Mouse (Mus musculus) megakaryocyte, embryonic 14.5 days (primary cell): ENCODE data around the gene Dync2h1. TPM values are rescaled to one million over a fixed set of nuclear protein-coding genes. Genes with fewer than 3 reads are reported as not detected.
"Not testable (repeated sequence)": the region's sequence is repeated elsewhere in the genome, so short reads cannot be mapped to it uniquely, and the experiment has no call there.

Experiments used
- H3K27me3 ChIP-seq: replicated peaks from 2 replicates; pipeline ENCODE3; 2012; ENCODE audit warnings: inconsistent platforms
- H3K36me3 ChIP-seq: replicated peaks from 2 replicates; pipeline ENCODE3; 2012; ENCODE audit warnings: low read length, inconsistent platforms, mixed read lengths
- H3K4me1 ChIP-seq: 2 replicates; pipeline ENCODE4 v1.6.1; 2012; ENCODE audit warnings: inconsistent platforms
- H3K4me3 ChIP-seq: replicated peaks from 2 replicates; pipeline ENCODE3; 2012; ENCODE audit warnings: moderate library complexity, mild to moderate bottlenecking, inconsistent platforms
- H3K9me3 ChIP-seq: 2 replicates; pipeline ENCODE4 v1.6.1; 2012; ENCODE audit warnings: inconsistent platforms
- FLI1 ChIP-seq: IDR thresholded peaks from 2 replicates; pipeline ENCODE4 v1.6.1; 2012; ENCODE audit warnings: low read length, inconsistent platforms, mixed read lengths
- GATA1 ChIP-seq: IDR thresholded peaks from 3 replicates; pipeline ENCODE4 v1.6.1; 2012; ENCODE audit warnings: mixed read lengths, low read length, inconsistent platforms, borderline replicate concordance
- polyA plus RNA-seq: library from polyadenylated mRNA; stranded (reverse); fragments of >175 nt; gene quantifications from 2 replicates; pipeline ENCODE4 v1.2.3, GENCODE M21; 2012; ENCODE audit warnings: low replicate concordance; ENCODE audit not compliant: insufficient read depth

Dync2h1 gene
- polyA plus RNA-seq, 1 experiment: 0.07 TPM

DNA sequence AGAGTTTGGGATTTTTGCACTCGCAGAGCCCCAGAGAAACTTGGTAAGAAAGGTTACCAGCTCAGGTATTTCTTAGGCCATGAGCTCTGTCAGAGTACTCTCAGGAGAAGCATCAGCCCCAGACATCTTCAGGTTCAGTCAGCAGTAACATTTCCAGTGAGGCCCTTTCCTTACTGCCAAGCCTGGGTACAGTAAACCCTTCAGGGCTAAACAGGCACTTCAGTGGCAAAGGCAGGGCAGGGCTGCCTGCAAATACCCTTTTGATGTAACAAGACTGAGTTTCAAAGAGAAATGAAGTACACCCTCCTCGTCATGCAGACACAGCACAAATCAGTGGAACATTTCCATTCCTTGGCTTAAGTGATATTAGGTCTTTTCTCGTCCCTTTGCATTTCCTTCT, 219.2 kb downstream of the Dync2h1 start:
- no peak for TF ChIP-seq GATA1
- no peak for TF ChIP-seq FLI1
- H3K4me3 ChIP-seq: no peak overlapping the region
- H3K4me1 ChIP-seq: no peaks in the 10 kb centered on the region
- peaks cover 4% of the 10 kb centered on the region; the same call in 1 of the 2 replicates for H3K9me3 ChIP-seq
- H3K27me3 ChIP-seq: no peaks in the 10 kb centered on the region
- H3K36me3 ChIP-seq: no peaks in the 10 kb centered on the region

DNA sequence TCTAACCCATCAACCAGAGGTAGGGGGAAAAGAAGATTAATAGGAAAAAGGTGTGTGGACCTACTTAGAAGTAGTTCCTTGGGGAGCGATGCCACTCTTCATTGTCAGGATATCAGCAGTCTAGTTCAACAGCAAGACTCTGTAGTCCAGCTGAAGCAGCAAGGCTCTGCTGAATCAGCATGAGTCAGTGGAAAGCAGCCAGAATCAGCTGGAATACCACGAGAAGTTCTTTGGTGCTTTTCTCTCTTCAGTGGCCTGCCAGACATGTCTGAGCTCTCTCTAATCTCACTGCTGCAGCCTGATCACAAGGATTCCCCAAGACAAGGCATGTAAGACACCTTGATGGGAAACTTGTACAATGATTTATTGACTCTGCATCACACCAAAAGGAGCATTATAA, 225.9 kb downstream of the Dync2h1 start:
- Histone ChIP-seq H3K27me3 (no peaks in the 10 kb centered on the region), H3K4me3 (no peak overlapping the region), H3K36me3 (no peaks in the 10 kb centered on the region), H3K9me3 (peaks cover 11% of the 10 kb centered on the region), H3K4me1 (peaks cover 3% of the 10 kb centered on the region; the same call in 1 of the 2 replicates)
- TF ChIP-seq GATA1 (no peak), FLI1 (no peak)

DNA sequence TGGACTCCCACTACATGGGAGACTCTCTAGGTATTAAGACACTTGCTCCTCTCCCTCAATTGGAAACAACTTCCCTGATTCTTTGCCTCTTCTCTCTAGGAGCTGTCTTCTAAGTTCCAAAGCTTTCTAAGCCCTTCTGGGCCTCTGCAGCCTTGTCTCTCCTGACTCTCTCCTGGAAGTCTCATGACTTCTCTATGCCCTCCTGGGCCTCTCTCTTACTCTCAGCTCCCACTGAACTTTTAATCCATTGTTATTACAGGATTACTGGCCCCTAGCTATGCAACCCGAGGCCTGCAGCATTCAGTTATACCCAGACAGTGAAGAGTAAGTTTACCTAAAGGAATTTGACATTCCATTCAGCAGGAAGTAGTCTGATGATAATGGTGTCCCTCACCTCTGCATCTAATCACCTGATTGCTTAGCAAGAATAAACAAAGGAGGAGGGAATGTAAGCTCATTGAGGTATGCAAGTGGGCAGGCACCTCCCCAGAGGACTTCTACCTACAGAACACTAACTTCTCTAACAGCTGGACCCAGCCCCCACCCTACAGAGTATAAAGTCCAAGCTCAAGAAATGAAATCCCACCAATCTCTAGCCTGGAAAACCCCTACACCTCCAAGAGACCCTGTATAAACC, 256.7 kb downstream of the Dync2h1 start:
- Histone ChIP-seq H3K4me3 (no peak overlapping the region), H3K36me3 (no peaks in the 10 kb centered on the region)
- TF ChIP-seq FLI1 (no peak), GATA1 (no peak)

DNA sequence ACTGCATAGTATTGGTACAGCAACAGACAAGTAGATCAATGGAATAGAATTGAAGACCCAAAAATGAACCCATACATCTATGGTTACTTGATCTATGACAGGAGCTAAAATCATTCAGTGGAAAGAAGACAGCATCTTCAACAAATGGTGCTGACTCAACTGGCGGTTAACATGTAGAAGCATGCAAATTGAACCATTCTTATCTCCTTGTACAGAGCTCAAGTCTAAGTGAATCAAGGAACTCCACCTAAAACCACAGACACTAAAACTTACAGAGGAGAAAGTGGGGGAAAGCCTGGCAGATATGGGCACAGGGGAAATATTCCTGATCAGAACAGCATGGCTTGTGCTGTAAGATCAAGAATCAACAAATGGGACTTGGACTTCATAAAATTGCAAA, 270.8 kb downstream of the Dync2h1 start:
- no peaks in the 10 kb centered on the region for H3K4me1 ChIP-seq
- no peaks in the 10 kb centered on the region for H3K27me3 ChIP-seq
- H3K36me3 ChIP-seq: no peaks in the 10 kb centered on the region
- peaks cover 3% of the 10 kb centered on the region for H3K9me3 ChIP-seq
- TF ChIP-seq FLI1 (no peak), GATA1 (no peak)
- H3K4me3 ChIP-seq: no peak overlapping the region

More for the DNA sequence above, 256.7 kb downstream of the Dync2h1 start:
- H3K9me3 ChIP-seq: no peaks in the 10 kb centered on the region
- H3K4me1 ChIP-seq: no peaks in the 10 kb centered on the region
- H3K27me3 ChIP-seq: no peaks in the 10 kb centered on the region

DNA sequence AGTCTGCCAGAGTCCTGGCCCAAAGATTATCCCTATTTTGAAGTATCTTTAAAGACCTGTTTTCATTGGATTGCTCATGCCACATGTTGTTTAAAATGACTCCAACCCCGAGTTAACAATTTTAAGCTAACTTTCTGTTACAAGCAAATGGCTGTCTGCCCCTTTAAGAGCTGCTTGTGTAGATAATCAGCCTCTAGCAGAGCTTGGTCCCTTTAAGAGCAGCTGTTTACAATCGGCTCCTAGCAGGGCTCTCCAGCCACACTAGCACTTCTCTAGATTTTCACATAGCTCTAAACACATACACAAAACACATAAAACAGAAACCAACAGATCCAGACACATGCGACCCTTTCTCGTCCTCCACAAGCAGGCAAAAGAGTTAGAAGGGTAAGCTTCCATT, 273.7 kb downstream of the Dync2h1 start:
- H3K4me3 ChIP-seq, H3K9me3 ChIP-seq, H3K4me1 ChIP-seq, H3K27me3 ChIP-seq, H3K36me3 ChIP-seq: not testable (repeated sequence)

DNA sequence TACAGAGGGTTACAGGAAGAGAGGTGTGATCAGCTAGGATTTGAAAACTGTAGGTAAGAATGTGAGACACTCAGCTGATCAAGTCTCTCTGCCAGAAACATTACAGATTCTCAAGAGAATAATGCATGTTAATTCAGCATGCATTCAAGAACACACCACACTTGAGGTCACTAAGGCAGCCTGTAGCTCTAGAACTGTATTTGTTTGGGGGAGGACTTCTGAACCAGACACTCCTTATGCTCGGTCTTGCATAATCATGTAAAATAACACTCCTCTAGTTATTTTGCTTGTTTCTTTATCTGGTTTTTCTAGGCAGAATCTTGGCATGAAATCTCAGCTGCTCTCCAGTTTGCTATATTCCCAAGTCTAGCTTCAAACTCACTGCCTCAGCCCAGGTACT, 282.6 kb downstream of the Dync2h1 start:
- no peaks in the 10 kb centered on the region for H3K4me1 ChIP-seq

DNA sequence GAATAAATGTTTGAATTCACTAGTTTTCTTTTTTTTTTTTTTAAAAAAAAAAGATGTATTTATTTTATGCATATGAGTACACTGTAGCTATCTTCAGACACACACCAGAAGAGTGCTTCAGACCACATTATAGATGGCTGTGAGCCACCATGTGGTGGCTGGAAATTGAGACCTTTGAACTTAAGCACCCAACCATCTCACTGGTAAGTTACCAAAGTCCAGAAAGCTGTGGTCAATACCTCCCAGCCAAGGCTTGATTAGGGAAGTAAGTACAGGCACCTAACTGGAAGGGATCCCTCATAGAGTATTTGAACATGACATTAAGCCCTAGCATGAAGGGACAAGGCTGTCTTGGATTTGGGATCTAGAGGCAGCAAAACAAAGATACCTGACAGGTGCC, 292.9 kb downstream of the Dync2h1 start:
- Histone ChIP-seq H3K36me3 (no peaks in the 10 kb centered on the region), H3K27me3 (no peaks in the 10 kb centered on the region), H3K4me3 (no peak overlapping the region), H3K4me1 (no peaks in the 10 kb centered on the region), H3K9me3 (no peaks in the 10 kb centered on the region)
- TF ChIP-seq GATA1 (no peak), FLI1 (no peak)

More for the DNA sequence above, 282.6 kb downstream of the Dync2h1 start:
- TF ChIP-seq FLI1: no peak
- no peak for TF ChIP-seq GATA1
- no peaks in the 10 kb centered on the region for H3K36me3 ChIP-seq
- H3K9me3 ChIP-seq: peaks cover 1% of the 10 kb centered on the region; the same call in 1 of the 2 replicates
- H3K27me3 ChIP-seq: no peaks in the 10 kb centered on the region
- H3K4me3 ChIP-seq: no peak overlapping the region

DNA sequence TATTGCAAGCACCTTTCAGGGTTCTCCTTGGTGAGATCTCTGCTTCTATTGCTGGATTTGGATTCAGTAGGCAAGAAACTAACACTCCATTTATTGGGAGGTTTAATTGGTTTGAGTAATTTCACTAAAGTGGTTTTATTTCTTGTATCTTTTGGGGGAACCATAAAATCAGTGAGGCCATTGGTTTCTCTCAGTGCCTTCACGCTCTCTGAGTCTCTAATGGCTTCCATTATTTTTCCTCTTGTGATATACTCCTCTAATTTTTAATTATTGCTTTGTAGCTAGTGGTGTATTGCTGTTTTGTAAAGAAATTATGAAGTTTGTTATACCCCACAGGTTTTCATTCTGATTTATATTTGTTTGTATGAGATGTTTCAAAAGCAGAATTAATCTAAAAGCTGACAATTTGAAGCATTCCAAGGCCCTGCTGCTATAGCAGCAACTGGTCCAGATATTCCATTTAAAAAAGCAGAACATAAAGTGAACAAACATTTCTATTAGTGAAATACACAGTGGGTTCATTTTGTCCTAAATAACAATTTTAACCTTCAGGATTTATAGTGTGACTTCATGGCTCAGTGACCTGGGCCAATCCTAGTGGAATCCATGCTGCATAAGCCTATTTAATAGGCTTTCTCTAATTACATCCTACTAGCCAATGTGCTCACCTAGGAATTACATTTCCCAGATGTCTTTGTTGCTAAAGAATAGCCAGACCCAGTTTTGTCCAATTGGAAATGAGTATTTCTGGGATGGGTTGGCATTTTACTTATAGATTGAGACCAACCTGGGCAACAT, 302.9 kb downstream of the Dync2h1 start:
- peaks cover 9% of the 10 kb centered on the region; the same call in 1 of the 2 replicates for H3K9me3 ChIP-seq
- no peak for TF ChIP-seq GATA1
- TF ChIP-seq FLI1: no peak
- no peaks in the 10 kb centered on the region for H3K27me3 ChIP-seq
- H3K36me3 ChIP-seq: no peaks in the 10 kb centered on the region
- no peaks in the 10 kb centered on the region for H3K4me1 ChIP-seq
- H3K4me3 ChIP-seq: no peak overlapping the region

Other genes starting within 250 kb of the Dync2h1 start
- 30.3 and 105 TPM in 2 replicates for gene Dcun1d5, start 74 bp upstream of the Dync2h1 start, polyA plus RNA-seq
- gene Mmp13, start 88.1 kb upstream of the Dync2h1 start, polyA plus RNA-seq: not detected in 2 replicates
- gene Mmp12, start 159.9 kb upstream of the Dync2h1 start, polyA plus RNA-seq: not detected in 2 replicates
- gene Mmp1b, start 203.6 kb upstream of the Dync2h1 start, polyA plus RNA-seq: not detected in 2 replicates